Mouse (Mus musculus): ENCODE measurements around the gene Stmn1.
"Not testable (repeated sequence)": the region's sequence is repeated elsewhere in the genome, so short reads cannot be mapped to it uniquely, and the experiment has no call there.

Gene Stmn1

DNA sequence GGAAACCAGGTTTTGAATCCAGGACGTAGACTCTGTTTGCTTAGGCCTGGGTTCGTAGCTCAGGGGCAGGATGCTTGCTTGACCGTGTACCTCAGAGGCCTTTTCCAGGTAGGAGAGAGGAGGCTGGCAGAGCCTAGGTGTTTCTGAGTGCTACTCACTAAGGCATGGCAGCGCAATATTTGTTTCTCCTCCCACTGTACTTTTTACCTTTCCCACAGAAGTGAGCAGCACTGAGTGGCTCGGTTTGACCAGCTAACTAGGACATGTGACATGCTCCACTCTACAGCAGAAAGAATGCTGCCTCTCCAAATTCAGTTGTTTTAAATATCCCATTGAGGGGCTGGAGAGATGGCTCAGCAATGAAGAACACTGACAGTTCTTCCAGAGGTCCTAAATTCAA, 20.1 kb downstream of the Stmn1 start:
- peak; percentile 78 for DNase-seq (ENCODE audit: low spot score)

DNA sequence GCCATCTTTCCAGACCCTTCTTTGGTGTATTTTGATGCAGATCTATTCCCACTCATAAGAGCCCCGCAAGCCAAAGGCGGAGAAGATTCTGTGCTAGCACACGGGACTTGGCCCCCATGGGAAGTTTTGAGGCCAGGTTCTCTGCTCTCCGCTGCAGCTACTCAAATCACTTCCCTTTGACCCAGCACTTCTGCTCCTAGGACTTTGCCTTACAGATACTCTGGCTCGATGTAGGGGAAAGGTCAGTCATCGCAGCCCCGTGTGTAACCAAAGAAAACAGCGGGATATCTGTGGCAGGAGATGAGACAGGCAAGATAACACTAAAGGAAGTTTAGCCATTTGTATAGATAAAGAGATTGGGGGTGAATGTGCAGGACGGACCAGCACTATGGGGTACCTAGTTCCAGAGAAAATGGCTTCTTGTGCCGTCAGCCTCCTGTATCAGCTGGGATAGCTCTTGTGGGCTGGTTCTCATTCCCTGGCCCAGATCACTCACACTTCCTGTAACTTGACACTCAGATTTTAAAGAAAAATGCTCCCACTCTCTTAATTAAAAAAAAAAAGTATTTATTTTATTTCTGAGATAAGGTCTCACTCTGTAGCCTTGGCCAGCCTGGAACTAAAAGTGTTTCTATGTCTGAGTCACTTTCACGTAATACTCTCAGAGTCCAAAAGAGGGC, 22.0 kb downstream of the Stmn1 start:
- DNase-seq (ENCODE audit: low spot score) = no peak

GRCm38 (mm10) chr4:134491716-134492115, 23.6 kb downstream of the Stmn1 start:
- DNase-seq (ENCODE audit: low spot score) = no peak

DNA sequence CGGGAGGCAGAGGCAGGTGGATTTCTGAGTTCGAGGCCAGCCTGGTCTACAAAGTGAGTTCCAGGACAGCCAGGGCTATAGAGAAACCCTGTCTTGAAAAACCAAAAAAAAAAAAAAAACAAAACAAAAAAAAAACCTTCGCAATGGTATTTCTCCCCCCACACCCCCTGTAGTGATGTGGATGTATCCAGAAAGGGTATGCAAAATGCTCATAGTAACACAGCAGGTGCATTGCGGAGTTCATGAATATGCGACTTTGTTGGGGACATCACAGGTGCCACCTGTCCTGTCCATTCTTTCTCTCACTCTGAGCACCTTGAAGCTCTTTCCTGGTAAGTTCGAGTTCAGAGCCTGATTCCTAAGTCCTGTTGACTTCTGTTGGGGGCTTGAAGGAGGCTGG, 26.0 kb downstream of the Stmn1 start:
- DNase-seq (ENCODE audit: low spot score) = not testable (repeated sequence)

- DNase-seq (ENCODE audit: low spot score) = peak; percentile 86
Measured at GRCm38 (mm10) chr4:134494780-134495545, 26.8 kb downstream of the Stmn1 start.

- DNase-seq (ENCODE audit: low spot score) = no peak
Measured at GRCm38 (mm10) chr4:134495546-134495923, 27.4 kb downstream of the Stmn1 start.

- peak; percentile 87 for DNase-seq (ENCODE audit: low spot score)
Measured at GRCm38 (mm10) chr4:134496595-134497210, 28.6 kb downstream of the Stmn1 start, which contains the start of gene Paqr7. TSS of gene Paqr7 (plus strand) at chr4:134496697.

DNA sequence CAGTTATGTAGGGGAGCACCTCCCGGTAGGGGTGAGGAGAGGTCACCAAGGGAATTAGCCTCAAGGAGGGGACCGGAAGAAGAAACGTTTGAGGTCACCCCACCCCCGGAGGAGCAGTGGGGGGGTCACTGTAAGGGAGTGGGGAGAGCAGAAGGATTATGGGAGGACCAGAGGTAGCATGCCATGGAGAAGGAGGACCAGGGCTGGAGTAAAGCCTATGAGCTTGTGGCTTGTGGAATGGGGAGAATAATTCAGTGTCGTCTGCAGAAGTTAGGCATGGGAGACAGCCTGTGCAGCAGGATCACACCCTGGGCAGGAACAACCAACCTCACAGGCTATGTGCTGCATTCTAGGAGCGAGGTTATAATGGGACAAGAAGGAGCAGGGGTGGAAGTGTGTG, 29.1 kb downstream of the Stmn1 start:
- no peak for DNase-seq (ENCODE audit: low spot score)

- no peak for DNase-seq (ENCODE audit: low spot score)
Measured at GRCm38 (mm10) chr4:134497986-134498731, 30.0 kb downstream of the Stmn1 start.

- DNase-seq (ENCODE audit: low spot score) = not testable (repeated sequence)
Measured at GRCm38 (mm10) chr4:134498983-134499382, 30.9 kb downstream of the Stmn1 start.

GRCm38 (mm10) chr4:134501095-134501494, 33.0 kb downstream of the Stmn1 start:
- no peak for DNase-seq (ENCODE audit: low spot score)

DNA sequence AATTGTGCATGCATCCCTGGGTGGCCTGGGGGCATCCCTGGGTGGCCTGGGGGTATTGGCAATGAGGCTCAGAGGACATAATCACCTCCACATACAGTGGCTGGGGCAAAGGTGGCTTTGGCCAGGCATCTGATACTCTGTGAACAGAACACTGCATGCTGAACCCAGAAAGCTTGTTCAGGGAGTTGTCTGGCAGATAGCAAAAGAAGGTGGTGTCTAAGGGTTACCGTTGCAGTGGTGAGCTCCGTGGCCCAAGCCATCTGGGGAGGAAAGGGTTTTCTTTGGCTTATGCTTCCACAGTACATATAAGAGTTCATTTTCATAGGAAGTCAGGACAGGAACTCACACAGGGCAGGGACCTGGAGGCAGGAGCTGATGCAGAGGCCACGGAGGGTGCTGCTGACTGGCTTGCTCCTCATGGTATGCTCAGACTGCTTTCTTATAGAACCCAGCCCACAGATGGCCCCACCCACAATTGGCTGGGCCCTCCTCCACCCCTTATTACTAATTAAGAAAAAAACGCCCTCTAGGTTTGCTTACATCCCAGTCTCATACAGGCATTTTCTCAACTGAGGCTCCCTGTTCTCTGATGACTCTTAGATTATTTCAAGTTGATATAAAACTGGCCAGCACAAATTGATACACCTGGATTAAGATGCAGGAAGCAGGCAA, 35.7 kb downstream of the Stmn1 start:
- no peak for DNase-seq (ENCODE audit: low spot score)

DNA sequence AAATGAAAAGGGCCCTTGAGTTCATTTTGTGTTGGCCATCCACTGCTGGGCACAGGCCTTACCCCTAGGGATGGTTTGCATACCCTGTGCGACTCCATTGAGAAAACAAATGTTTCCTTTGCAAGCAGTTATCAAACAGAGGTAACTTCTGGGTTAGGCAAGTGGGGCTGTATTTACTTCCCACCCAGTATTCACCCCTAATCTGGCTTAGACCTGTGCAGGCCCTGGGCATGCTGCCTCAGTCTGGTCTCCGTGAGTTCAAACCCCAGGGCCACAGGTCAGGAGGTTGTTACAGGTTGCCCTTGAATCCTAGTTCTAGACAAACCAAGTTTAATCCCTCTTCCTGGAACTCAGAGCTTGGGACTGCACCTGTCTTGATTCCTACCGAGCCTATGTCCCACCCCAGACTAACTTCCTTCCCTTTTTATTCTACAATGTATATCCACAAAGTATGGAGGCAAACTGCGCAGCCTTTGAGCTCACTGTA, 37.2 kb downstream of the Stmn1 start:
- no peak for DNase-seq (ENCODE audit: low spot score)

- no peak for DNase-seq (ENCODE audit: low spot score)
Measured at GRCm38 (mm10) chr4:134505966-134506594, 38.0 kb downstream of the Stmn1 start.

GRCm38 (mm10) chr4:134506713-134507112, 38.6 kb downstream of the Stmn1 start:
- no peak for DNase-seq (ENCODE audit: low spot score)

DNA sequence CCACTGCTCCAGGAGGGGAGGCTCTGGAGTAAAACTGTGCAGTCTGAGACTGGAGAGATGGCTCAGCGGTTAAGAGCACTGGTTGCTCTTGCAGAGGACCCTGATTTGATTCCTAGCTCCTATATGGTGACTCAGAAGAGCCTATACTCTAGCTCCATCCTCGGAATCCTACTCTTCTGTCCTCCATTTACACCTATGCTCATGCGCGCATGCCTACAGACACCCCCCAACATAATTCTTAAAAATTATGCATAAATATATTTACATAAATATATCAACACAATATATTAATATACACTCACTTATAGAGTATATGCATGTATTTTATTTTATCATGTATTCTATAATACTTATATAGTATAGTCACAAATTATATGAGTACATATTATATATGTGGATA, 42.3 kb downstream of the Stmn1 start:
- no peak for DNase-seq (ENCODE audit: low spot score)

- peak; percentile 88 for DNase-seq (ENCODE audit: low spot score)
Measured at GRCm38 (mm10) chr4:134510845-134511411, 42.8 kb downstream of the Stmn1 start, which contains the start of gene Aunip. TSS of gene Aunip (plus strand) at chr4:134510999.

GRCm38 (mm10) chr4:134511730-134512129, 43.6 kb downstream of the Stmn1 start:
- DNase-seq (ENCODE audit: low spot score) = no peak

- peak; percentile 78 for DNase-seq (ENCODE audit: low spot score)
Measured at GRCm38 (mm10) chr4:134512798-134513197, 44.7 kb downstream of the Stmn1 start.

GRCm38 (mm10) chr4:134514309-134514930, 46.3 kb downstream of the Stmn1 start:
- DNase-seq (ENCODE audit: low spot score) = peak; percentile 57
